Mouse (Mus musculus) large intestine, adult 2 months (tissue): ENCODE data around the gene Amn. TPM values are rescaled to one million over a fixed set of nuclear protein-coding genes. Genes with fewer than 3 reads are reported as not detected.
A peak's percentile ranks its signal among the peaks of the same experiment; 100 is the strongest.

Experiments used
- DNase-seq: peaks from one replicate; pipeline ENCODE4 v3.0.0-alpha.2; 2012; ENCODE audit warnings: low read depth, low spot score
- WGBS: fragments of 180-500 bp; shearing (Covaris S2); methylation state at CpG from one replicate; pipeline ENCODE4 v1.1.7; 2018; 5-methylcytosine and 5-hydroxymethylcytosine counted together
- polyA plus RNA-seq: library from polyadenylated mRNA; depleted of rRNA; stranded (reverse); fragments of >200 nt; gene quantifications from 2 replicates; pipeline ENCODE4 v1.2.3, GENCODE M21; 2012

The Amn gene
- polyA plus RNA-seq, 1 experiment: 121 TPM

DNA sequence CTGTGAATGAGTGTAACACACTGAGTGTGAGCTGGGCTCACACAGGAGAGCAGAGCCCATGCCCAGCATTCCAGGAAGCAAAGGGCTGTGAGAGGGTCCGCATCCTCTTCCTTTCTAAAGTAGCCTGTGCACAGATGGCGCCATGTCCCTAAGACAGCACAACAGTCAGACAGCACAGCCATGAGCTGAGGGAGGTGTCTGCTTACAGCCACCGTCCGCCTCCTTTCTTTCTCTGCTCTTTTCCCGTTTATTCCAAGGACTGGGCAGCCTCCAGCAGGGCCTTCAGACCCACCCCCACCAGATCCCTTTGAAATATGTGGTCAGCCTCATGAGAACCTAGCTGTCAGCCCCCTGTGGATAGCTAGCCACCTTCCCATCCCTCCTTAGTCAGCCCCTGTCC lies 5.7 kb upstream of the Amn start:
- 82% methylated on average over 5 of the region's 5 CpGs for WGBS
- DNase-seq: no peak

DNA sequence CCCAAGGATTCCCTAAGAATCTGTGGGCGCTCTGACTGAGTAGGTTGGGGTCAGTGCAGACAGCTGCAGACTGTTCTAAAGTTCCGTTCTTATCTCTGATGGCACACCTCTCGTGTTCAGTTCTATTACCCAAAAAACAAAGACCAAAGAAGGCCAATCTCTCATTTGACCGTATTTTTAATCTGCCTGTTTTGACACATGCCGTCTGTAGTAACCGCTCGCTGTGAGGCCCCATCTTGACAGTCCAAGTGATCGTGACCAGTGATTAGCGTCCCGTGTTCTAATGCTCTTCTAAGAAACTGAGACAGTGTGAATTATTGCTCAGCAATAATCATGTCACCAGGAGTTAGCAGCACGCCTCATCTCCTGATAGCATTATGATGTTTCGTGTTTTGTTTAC lies 4.3 kb upstream of the Amn start:
- no peak for DNase-seq
- WGBS: 94% methylated on average over 12 of the region's 12 CpGs

DNA sequence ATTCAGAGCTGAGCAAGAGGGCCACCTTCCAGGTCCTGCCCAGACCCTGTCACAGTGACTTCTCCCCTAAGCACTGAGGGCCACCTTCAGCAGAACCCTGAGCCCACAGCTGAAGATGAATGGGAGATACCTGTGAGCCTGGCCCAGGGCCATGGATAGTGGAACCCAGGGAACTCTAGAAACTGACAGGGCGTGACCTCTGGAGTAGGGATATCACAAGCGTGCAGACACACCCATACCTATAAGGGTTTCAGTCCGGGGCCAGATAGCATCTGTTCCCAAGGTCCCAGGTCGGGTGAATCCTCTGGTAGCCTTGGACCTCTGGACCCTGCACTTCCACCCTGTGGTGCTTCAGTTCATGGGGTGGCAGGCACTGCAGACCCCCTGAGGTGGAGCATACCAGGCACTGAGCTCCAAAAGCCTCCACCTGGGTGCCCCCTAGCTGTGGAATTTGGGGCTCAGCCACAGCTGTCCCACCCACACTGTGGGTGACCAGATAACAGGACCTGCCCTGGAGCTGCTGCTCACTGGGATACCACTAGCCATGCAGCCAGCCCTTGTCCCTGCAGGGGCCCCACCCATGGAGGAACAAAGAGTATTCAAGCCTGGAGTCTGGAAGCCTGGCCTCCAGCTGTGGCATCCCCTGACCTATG lies 3.1 kb upstream of the Amn start:
- 42% methylated on average over 4 of the region's 4 CpGs for WGBS
- DNase-seq: no peak

DNA sequence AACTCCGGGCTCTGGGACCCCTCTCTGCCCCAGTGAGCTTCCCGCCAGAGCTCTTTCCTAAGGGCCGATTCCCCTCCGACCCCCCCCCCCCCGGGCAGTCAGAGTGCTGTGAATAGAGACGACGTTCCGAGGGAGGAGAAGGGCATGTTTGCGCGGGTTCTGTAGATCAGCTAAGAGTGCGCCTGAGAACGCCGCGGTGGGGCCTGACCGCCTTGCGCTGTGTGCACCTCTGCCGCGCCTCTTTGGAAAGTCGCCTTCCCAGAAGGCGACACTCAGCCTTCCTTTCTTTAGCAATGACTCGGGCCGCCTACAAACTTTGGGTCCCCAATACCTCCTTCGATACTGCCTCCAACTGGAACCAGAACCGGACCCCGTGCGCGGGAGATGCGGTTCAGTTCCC lies 511 bp downstream of the Amn start:
- DNase-seq: no peak
- 5% methylated on average over 28 of the region's 28 CpGs for WGBS

DNA sequence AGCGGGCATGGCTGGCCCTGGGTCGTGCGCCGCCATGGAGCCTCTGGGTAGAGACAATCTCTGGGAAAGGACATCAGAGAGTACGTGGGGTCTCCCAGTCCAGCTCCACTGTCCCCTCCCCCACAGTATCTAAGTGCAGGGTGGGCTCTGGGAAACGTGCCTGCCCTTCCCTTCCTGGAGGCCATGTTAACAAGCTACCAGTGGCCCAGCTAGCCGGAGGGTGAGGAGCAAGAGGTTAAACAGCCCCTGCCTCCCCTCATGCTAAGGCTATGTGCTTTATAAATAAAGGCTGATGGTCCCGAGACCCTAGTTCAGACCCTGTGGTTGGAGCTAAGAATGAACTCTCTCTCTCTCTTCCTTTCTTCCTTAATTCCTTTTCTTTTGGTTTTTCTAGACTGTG lies 1.1 kb downstream of the Amn start:
- DNase-seq: no peak
- WGBS: 35% methylated on average over 8 of the region's 8 CpGs

DNA sequence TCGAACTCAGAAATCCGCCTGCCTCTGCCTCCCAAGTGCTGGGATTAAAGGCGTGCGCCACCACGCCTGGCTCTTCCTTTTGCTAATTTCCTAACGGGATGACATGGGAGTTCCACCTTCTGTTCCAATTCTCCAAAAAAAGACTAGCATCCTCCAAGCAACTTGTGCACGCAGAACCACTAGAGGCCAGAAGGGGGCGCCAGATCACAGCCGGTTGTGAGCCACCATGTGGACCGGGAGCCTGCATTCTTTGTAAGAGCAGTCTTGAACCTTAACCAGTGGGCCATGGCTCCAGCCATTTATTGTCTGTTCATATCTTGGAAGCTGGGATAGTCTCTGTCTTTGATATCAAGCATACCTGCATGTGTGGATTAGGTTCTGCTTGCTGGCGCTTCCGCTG lies 1.5 kb downstream of the Amn start:
- 26% methylated on average over 12 of the region's 12 CpGs for WGBS
- peak; percentile 31 for DNase-seq

DNA sequence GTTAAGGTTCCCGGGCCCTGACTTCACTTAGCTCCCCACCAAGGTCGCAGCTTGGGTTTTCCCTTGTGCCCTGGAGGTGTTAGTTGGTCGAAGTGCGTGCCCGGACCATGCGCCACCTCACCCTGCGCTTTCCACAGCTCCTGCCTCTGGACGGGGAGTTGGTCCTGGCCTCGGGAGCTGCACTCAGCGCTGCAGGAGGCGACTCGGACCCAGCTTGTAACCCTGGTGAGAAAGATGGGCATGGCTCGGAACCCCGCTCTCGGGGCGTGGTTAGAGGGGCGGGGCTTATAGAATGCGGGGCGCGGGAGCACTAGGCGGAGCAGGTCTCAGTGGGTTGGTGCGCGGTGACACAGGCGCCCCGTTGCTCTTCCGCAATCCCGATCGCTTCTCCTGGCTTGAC lies 3.1 kb downstream of the Amn start:
- DNase-seq: no peak

DNA sequence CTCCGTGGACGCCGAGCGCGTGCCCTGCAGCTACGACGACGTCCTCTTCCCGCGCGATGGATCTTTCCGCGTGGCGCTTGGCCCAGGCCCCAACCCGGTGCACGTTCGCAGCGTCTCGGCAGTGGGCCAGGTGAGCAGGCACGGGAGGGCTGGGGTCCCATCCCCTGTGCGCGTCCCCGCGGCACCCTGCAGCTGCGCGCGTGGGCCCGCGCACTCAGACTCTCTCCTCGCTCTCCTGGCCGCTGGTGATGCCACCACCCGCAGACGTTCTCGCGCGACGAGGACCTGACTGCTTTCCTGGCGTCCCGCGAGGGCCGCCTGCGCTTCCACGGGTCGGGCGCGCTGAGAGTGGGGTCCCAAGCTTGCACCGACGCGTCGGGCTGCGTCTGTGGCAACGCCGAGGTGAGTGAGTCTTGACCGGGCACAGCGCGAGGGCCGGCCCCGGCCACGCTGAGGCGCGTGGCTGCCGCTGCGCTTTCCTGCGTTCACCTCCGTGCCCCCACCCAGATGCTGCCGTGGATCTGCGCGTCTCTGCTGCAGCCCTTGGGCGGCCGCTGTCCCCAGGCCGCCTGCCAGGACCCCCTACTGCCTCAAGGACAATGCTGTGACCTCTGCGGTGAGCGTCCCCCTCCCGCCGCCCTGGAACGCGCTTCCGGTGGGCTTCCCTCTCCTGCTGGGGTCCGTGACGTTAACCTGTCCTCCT lies 3.7 kb downstream of the Amn start:
- no peak for DNase-seq
- 26% methylated on average over 80 of the region's 80 CpGs for WGBS

More for the DNA sequence above, 3.1 kb downstream of the Amn start:
- WGBS: 22% methylated on average over 28 of the region's 28 CpGs

DNA sequence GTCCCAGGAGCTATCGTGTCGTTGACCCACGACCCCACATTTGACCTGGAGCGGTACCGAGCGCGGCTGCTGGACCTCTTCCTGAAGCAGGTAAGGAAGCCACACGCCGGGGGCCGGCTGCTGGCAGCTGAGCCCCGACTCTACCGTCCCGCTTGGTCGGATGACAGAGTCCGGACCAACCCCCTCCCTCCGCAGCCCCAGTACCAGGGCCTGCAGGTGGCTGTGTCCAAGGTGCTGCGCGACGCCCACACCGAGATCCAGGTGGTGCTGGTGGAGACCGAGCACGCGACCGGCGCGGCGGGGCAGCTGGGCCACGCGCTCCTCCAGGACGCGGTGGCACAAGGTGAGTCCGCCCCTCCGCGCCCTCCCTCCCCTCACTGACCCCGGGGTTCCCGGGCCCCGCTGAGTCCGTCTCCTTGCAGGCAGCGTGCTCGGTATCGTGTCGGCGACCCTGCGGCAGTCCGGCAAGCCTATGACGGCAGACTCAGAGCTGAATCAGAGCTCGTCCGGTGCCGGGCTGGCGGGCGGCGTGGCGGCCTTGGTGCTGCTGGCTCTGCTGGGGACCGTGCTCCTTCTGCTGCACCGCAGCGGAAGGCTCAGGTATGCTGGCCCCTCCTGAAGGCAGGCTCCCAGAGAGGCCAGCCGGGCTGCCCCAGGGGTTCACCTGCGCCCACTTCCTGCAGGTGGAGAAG lies 4.4 kb downstream of the Amn start:
- 35% methylated on average over 58 of the region's 58 CpGs for WGBS
- no peak for DNase-seq

DNA sequence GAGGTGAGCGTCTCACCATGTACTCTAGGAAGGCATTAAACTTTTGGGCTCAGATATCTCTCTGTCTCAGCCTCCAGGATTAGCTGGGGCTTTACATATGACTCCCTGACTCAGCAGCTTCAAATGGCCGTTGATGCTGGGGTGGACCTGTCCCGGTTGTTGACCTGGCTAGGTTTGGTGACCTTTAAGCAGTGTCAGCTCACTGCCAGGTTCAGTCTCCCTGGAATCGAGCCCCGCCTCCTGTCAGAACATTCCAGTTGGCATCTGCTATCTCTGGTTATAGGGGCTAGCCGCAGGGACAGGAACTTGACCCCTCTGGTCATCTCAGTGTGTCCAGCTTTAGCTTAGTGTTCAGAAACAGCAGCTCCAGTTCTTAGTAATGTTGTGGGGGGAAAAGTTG lies 5.5 kb downstream of the Amn start:
- DNase-seq: no peak
- WGBS: 58% methylated on average over 6 of the region's 6 CpGs

DNA sequence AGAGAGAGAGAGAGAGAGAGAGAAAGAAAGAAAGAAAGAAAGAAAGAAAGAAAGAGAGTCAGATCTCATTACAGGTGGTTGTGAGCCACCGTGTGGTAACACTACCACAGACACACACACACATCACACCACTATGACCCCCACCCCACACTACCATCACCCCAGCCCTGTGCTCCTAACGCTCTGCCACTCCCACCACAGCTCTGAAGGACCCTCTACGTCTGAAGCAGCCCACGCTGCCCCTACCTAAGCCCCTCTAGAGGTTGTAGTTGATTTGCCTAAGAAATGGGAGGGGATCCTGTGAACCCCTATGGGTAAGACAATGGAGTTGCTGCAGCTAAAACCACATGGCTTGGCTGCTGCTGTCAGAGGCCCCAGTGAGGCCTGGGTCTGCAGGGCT lies 12.7 kb downstream of the Amn start:
- no peak for DNase-seq
- 85% methylated on average over 4 of the region's 4 CpGs for WGBS

DNA sequence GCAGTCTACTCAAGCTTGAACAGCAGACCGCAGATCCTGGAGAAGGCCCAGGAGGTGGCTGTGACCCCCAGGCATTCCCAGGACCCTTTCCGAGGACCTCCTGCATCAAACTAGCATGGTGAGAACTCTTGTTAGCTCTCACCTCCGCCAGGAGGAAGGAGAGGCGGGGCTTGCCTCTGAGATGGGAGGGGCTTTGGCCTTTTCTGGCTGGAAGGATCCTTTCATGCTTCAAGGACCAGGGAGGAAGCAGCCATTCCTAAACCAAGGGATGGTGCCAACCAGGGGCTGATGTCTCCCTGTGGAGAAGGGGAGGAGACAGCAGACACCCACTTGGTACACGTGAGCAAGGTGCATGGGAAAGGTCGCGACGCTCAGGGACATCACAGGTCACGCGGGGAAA lies 13.6 kb downstream of the Amn start:
- 37% methylated on average over 10 of the region's 10 CpGs for WGBS
- no peak for DNase-seq

DNA sequence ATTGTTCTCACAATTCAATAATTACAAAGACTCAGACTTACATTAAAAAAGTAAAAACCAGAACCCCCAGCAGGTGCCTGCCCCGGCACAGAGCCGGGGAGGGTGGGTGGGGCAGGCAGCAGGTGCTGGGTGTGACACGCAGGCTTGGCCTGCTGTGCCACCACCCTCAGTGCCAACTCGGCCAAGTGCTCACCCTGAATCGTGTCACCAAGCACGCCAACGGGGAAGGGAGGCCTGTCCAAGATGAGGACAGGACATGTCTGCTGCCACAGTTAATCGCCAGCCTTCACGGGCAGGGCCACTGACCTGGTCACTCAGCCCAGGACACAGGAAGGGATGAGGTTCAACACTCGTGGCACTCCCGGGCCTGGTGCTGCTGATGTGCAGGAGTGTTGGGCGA lies 22.1 kb downstream of the Amn start:
- 57% methylated on average over 12 of the region's 12 CpGs for WGBS
- DNase-seq: no peak

DNA sequence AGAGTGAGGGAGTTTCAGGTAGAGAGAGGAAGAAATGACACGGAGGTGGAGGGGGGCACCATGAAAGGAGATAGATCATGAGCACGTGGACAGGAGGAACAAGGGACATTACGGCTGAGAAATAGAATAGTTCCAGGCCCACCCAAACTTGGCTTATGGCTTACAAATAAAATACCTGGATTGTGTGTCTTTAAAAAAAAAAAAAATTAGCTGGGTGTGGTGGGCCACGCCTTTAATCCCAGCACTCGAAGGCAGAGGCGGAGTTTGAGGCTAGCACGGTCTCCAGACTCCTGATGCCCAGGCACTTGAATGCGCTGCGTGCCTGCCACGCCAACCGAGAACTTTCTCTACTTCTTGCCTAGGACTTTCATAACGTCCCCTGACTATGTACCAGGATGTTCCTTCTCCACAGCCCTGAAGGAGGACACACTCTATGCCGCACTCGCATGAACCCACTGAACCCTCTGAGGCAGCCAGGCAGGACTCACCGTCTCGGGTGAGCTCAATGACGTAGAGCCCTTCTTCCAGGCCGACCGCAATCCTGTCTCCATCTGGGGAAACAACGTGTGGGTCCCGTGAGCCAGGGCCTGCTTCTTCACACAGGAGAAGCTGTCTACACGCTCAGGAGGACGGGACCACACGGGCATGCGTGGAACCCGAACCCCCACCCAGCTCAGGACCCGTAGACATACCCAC lies 30.6 kb downstream of the Amn start:
- DNase-seq: no peak
- 90% methylated on average over 27 of the region's 27 CpGs for WGBS

DNA sequence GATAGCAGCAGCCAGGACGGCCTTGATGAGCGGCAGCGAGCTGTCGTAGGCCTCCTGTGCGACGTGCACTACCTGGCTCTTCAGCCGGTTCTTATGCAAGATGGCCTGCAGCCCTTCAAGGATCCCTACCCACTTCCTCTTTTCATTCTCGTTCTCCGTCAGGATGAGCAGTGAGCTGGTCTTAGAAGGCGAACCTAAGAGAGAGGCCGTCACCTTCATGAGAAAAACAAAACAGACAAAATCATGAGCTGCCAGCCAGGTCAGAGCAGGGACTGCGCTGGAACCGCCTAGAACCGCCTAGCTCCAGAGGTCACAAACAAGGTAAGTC lies 31.1 kb downstream of the Amn start:
- 93% methylated on average over 14 of the region's 14 CpGs for WGBS
- DNase-seq: no peak

DNA sequence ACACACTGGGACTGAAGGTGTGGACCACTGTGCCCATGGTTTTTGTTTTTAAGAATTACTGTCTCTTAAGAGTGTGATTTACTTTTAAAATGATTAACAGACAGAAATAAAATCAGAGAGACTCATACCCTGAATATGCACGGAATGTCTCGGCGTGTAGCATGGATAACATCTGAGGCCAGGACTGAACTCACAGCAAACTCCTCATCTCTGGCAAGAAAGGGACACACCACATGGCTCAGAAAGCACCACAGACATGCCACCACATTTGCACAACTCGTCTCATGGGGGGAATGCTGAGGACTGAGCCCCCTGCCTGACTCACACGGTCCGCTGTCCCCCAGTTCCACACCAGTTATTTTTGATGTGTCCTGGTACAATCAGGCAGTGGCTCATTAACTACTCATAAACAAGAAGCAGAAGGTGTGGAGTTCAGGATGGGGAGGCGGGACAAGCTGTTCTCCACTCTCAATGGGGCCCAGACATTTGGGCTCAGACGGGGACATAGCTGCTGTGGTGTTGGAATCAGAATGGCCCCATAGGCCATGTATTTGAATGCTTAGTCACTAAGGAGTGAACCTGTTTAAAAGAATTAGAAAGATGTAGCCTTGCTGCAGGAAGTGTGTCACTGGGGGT lies 32.9 kb downstream of the Amn start:
- 88% methylated on average over 8 of the region's 8 CpGs for WGBS
- DNase-seq: no peak

DNA sequence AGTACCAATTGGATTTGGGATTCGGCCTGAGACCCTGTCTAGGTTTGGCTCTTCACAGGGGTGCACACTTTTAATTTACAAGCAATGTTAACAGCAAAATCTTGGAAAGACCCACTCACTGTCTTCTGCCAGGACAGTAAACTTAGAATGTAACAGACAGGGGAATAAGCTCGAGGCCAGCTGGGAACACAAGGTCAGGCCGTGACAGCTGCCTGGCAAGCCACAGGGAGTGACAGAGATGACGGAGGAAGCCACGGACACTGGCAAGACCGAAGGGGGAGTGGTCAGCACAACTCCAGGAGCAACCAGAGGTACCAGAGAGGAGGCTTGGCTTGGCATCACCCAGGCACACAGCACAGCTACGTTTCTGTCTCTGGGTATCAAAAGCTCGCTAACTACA lies 35.9 kb downstream of the Amn start:
- no peak for DNase-seq
- WGBS: 72% methylated on average over 8 of the region's 8 CpGs

DNA sequence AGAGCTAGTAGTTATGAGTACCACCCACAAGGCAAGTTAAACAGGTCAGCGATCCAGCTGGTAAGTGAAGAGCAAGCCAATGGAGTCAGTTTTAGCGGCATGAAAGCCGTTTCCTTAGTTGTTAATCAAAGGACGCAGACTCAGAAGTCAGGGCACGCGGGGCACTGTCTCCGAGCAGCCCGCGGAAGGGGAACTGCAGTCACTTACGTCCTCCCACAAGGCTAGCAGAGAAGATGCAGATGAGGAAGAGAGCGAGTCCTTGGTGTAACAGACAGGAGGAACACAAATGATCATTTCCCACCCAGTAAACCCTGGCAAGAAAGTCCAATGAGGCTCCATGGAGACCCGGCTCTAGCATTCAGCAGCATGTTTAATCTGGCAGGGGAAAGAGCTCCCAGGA lies 38.4 kb downstream of the Amn start:
- DNase-seq: no peak
- 86% methylated on average over 12 of the region's 12 CpGs for WGBS

DNA sequence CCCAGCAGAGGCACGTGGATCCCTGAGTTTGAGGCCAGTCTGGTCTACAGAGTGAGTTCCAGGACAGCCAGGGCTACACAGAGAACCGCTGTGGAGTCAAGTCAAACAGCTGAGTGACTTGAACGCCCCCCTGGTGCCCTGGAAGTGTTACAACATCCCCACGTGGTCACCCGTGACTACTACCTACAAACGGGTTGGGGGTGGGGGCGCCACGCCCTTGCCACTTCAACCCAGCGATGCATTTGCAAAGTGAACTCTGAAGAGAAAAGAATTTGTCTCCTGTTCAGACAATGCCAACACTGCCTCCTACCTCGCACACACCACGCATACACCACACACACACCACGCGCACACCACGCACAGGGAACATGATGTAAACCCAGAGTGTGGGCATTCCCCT lies 39.0 kb downstream of the Amn start:
- WGBS: 81% methylated on average over 14 of the region's 14 CpGs
- DNase-seq: no peak

DNA sequence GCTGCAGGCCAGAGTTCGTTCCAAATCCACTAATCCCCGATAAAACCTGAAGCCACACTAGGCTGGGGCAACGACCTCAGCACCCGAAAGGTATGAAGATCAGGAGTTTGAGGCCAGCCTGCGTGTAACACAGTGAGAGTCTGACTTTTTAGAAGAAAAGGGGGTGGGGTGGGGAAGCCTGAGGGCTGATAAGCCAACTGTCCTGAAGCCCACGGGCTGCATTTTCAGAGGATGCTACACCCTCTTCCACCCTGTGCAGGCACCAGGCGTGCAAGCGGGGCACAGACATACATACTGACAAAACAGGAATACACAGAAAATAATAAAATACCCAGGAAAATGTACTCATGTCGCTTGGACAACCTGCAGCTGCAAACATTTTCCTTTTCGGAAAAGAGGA lies 40.9 kb downstream of the Amn start:
- 91% methylated on average over 10 of the region's 10 CpGs for WGBS
- no peak for DNase-seq
